Mouse (Mus musculus) heart, postnatal 0 days (tissue): Measurements from ENCODE around the gene Pikfyve.

Experiments used
- CTCF ChIP-seq: IDR thresholded peaks from 2 replicates; pipeline ENCODE4 v1.5.1; 2016; ENCODE audit warnings: antibody characterized with exemption, control low read depth, low read depth
- EP300 ChIP-seq: IDR thresholded peaks from 2 replicates; pipeline ENCODE4 v1.6.1; 2016; ENCODE audit warnings: antibody characterized with exemption, low read depth

DNA sequence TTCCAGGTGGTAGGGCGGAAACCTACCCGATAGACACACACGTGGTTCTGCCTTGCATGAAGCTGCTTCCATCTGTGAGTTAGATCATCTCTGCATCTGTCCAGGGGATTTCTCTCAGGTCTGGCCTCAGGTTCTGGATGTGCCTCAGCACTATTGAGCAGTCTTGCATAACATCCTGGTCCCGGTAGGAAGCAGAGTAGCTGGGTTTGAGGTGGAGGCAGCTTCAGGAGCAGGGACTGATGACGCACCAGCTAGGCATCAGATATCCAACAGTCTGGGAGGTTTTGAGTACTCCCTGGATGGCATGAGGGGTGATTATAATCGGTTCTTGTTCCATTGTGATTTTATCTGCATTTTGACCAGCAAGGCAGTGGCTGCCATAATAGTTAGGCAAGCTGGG lies 48.9 kb upstream of the Pikfyve start:
- no peak for TF ChIP-seq CTCF
- no peak for TF ChIP-seq EP300
